Mouse (Mus musculus): Measurements from ENCODE around the gene Hamp. TPM values are rescaled to one million over a fixed set of nuclear protein-coding genes. Genes with fewer than 3 reads are reported as not detected.

The Hamp gene
- total RNA-seq, 2 experiments from 2014 or later = 4.3 TPM; not detected in 1

DNA sequence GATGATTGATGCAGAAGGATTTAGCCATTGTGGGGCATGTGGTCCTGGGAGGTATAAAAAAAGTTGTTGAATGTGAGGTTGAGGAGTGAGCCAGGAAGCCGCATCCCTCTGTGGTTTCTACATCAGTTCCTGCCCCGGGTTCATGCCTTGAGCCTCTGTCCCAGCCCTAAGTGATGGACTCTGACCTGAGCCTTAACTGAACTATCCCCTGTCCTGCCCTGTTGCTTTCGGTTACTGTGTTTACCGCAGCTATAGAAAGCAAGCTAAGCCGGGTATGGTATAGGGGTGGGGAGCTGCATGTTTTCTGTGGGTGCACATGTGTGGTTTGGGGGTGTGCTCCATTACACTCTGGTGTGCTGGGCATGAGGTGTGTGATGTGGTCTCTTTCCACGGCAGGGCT is 34.1 kb downstream of the Hamp start:
- DNase-seq (ENCODE audit: low spot score in 2 of 2) = no peak

GRCm38 (mm10) chr7:30908992-30909431 is 34.8 kb downstream of the Hamp start:
- DNase-seq (ENCODE audit: low spot score in 2 of 2) = no peak

GRCm38 (mm10) chr7:30908277-30908991 is 35.4 kb downstream of the Hamp start:
- DNase-seq (ENCODE audit: low spot score in 2 of 2) = no peak

DNA sequence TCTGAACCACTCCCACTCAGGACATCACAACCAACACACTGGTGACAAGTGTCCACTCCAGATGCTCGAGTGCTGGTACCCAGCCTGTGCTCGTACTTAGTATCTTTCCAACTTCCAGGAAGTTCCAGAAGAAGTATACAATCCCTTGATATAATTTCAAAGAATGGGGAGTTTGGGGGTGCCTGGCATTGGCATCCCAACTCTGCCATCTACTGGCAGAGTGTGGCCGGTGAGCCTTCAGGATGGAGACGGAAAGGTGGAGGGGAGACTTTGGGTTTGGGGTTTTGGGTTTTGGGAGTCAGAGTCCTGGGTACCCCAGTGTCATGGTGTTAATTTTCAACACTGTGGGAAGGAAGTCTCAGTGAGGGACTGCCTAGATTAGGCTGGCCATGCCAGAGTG is 39.8 kb downstream of the Hamp start:
- DNase-seq (ENCODE audit: low spot score in 2 of 2) = no peak

GRCm38 (mm10) chr7:30895217-30895616 is 48.6 kb downstream of the Hamp start:
- no peak for DNase-seq (ENCODE audit: low spot score in 2 of 2)

GRCm38 (mm10) chr7:30892515-30892914 is 51.3 kb downstream of the Hamp start:
- DNase-seq (ENCODE audit: low spot score in 2 of 2) = no peak

Other genes with a start within 250 kb of the Hamp start
- 1 to 10 TPM; 2.7 to 6.4 TPM for gene 2200002J24Rik, start 245.1 kb downstream of the Hamp start, total RNA-seq (2021)
- gene Atp4a, start 231.8 kb downstream of the Hamp start, total RNA-seq (2021) = 1 to 10 TPM; 1.3 to 2.6 TPM
- gene Tmem147, start 214.5 kb downstream of the Hamp start, total RNA-seq (2021) = 100 to 1,000 TPM; 197 to 214 TPM
- gene Gapdhs, start 200.4 kb downstream of the Hamp start, total RNA-seq (2021) = under 1 TPM in 1 of 2 experiments, not detected in 1; 0.20 TPM
- 100 to 1,000 TPM; 145 to 483 TPM for gene Sbsn, start 192.6 kb downstream of the Hamp start, total RNA-seq (2021)
- gene Dmkn, start 180.3 kb downstream of the Hamp start, total RNA-seq (2021) = 1 to 10 TPM; 4.2 to 6.0 TPM
- gene Krtdap, start 156.1 kb downstream of the Hamp start, total RNA-seq (2021) = 1 to 10 TPM in 1 of 2 experiments, not detected in 1; 2.5 TPM
- 10 to 100 TPM in 1 of 2 experiments, 1 to 10 TPM in 1; 1.6 to 10.5 TPM for gene Ffar2, start 120.3 kb downstream of the Hamp start, total RNA-seq (2021)
- gene Ffar3, start 87.9 kb downstream of the Hamp start, total RNA-seq (2021) = under 1 TPM; 0.23 to 0.26 TPM
- not detected for gene Ffar1, start 82.5 kb downstream of the Hamp start, total RNA-seq (2021)
- under 1 TPM; 0.70 TPM for gene Cd22, start 63.7 kb downstream of the Hamp start, total RNA-seq (2021)
- under 1 TPM; 0.38 to 0.40 TPM for gene Mag, start 29.2 kb downstream of the Hamp start, total RNA-seq (2021)
- gene Hamp2, start 19.4 kb downstream of the Hamp start, total RNA-seq (2021) = 1 to 10 TPM in 1 of 2 experiments, not detected in 1; 3.4 TPM
- gene Usf2, start 12.8 kb upstream of the Hamp start, total RNA-seq (2021) = 100 to 1,000 TPM; 104 to 122 TPM
- gene Lsr, start 29.4 kb upstream of the Hamp start, total RNA-seq (2021) = 10 to 100 TPM in 1 of 2 experiments, 1 to 10 TPM in 1; 6.8 to 19.1 TPM
- under 1 TPM; 0.61 to 0.66 TPM for gene Fam187b, start 29.8 kb upstream of the Hamp start, total RNA-seq (2021)
- gene Fxyd5, start 98.4 kb upstream of the Hamp start, total RNA-seq (2021) = 10 to 100 TPM; 45.1 to 82.7 TPM
- 1 to 10 TPM; 1.9 to 2.3 TPM for gene Fxyd7, start 107.4 kb upstream of the Hamp start, total RNA-seq (2021)
- gene Fxyd1, start 113.2 kb upstream of the Hamp start, total RNA-seq (2021) = 100 to 1,000 TPM; 193 to 280 TPM
- gene Lgi4, start 115.3 kb upstream of the Hamp start, total RNA-seq (2021) = 1 to 10 TPM; 3.0 to 8.1 TPM
- 1 to 10 TPM; 1.4 to 4.4 TPM for gene Fxyd3, start 132.7 kb upstream of the Hamp start, total RNA-seq (2021)
- gene Hpn, start 171.3 kb upstream of the Hamp start, total RNA-seq (2021) = 1 to 10 TPM; 1.2 to 1.4 TPM
- gene Scn1b, start 183.0 kb upstream of the Hamp start, total RNA-seq (2021) = 10 to 100 TPM; 13.5 to 24.9 TPM
- gene Gramd1a, start 211.9 kb upstream of the Hamp start, total RNA-seq (2021) = 10 to 100 TPM; 41.9 to 51.7 TPM